Mouse (Mus musculus) embryonic facial prominence, embryonic 11.5 days (tissue): ENCODE results near the gene Cox7a2. TPM values are rescaled to one million over a fixed set of nuclear protein-coding genes. Genes with fewer than 3 reads are reported as not detected.
A peak's percentile ranks its signal among the peaks of the same experiment; 100 is the strongest.

Experiments
- ATAC-seq: fragments of 200-750 bp; cut with Nextera tagmentation; replicated peaks from 2 replicates; pipeline ENCODE4 v1.8.0; 2017; ENCODE audit warnings: low read depth; ENCODE audit not compliant: insufficient number of reproducible peaks, low FRiP score, low TSS enrichment
- DNase-seq: peaks from one replicate; pipeline ENCODE4 v3.0.0-alpha.2; 2015; ENCODE audit warnings: low spot score
- H3K27ac ChIP-seq: fragments of 300-500 bp; sonication (generic); replicated peaks from 2 replicates; pipeline ENCODE4 v1.5.1; 2014; ENCODE audit warnings: mild to moderate bottlenecking, low read depth, low read length, control low read depth
- H3K27me3 ChIP-seq: fragments of 300-500 bp; sonication (generic); 2 replicates; pipeline ENCODE4 v1.6.1; 2014; ENCODE audit warnings: mild to moderate bottlenecking, low read length, moderate library complexity, mixed read lengths; ENCODE audit not compliant: control insufficient read depth, insufficient read depth
- H3K36me3 ChIP-seq: fragments of 300-500 bp; sonication (generic); replicated peaks from 2 replicates; pipeline ENCODE4 v1.6.1; 2014; ENCODE audit warnings: low read depth, mild to moderate bottlenecking, low read length, moderate library complexity, mixed read lengths; ENCODE audit not compliant: control insufficient read depth, insufficient read depth
- H3K4me1 ChIP-seq: fragments of 300-500 bp; sonication (generic); 2 replicates; pipeline ENCODE4 v1.6.1; 2014; ENCODE audit warnings: low read length, mixed read lengths; ENCODE audit not compliant: control insufficient read depth, insufficient read depth
- H3K4me2 ChIP-seq: fragments of 300-500 bp; sonication (generic); 2 replicates; pipeline ENCODE4 v1.6.1; 2014; ENCODE audit warnings: low read depth, mild to moderate bottlenecking, control low read depth, low read length, moderate library complexity
- H3K4me3 ChIP-seq: fragments of 300-500 bp; sonication (generic); 2 replicates; pipeline ENCODE4 v1.5.1; 2014; ENCODE audit warnings: low read depth, low read length, control low read depth
- H3K9ac ChIP-seq: fragments of 300-500 bp; sonication (generic); replicated peaks from 2 replicates; pipeline ENCODE4 v1.6.1; 2014; ENCODE audit warnings: mild to moderate bottlenecking, control low read depth, low read length
- H3K9me3 ChIP-seq: fragments of 300-500 bp; sonication (generic); replicated peaks from 2 replicates; pipeline ENCODE4 v1.6.1; 2016; ENCODE audit warnings: mild to moderate bottlenecking, low read length, inconsistent platforms, mixed read lengths; ENCODE audit not compliant: control insufficient read depth
- WGBS: fragments of 180-500 bp; shearing (Covaris S2); extraction: QIAGEN DNeasy Blood & Tissue Kit; methylation state at CpG from one replicate; pipeline ENCODE4 v1.1.7; 2014; 5-methylcytosine and 5-hydroxymethylcytosine counted together
- polyA plus RNA-seq: library from polyadenylated mRNA; unstranded; fragments of >200 nt; fragmentation: Nextera tagmentation; extraction: Ambion mirVana; gene quantifications from 2 replicates; pipeline ENCODE4 v1.2.1, GENCODE M21; 2014

Cox7a2 gene
- polyA plus RNA-seq, 1 experiment from 2014 or later: 609 TPM

GRCm38 (mm10) chr9:79723090-79723489 lies 36.6 kb downstream of the Cox7a2 start:
- no peak for ATAC-seq
- H3K4me2 ChIP-seq: no peak overlapping the region
- no peaks in the 10 kb centered on the region for H3K9me3 ChIP-seq
- no peak overlapping the region for H3K27ac ChIP-seq
- WGBS: 37% methylated on average over 5 of the region's 5 CpGs
- peak; percentile 82 for DNase-seq
- H3K4me1 ChIP-seq: no peaks in the 10 kb centered on the region
- peaks cover 10% of the 10 kb centered on the region for H3K27me3 ChIP-seq
- H3K9ac ChIP-seq: no peak overlapping the region
- no peak overlapping the region for H3K4me3 ChIP-seq
- H3K36me3 ChIP-seq: no peaks in the 10 kb centered on the region

- ATAC-seq: no peak
- no peak overlapping the region for H3K4me2 ChIP-seq
Measured at GRCm38 (mm10) chr9:79721056-79721455, 38.6 kb downstream of the Cox7a2 start.

GRCm38 (mm10) chr9:79720143-79720542 lies 39.5 kb downstream of the Cox7a2 start:
- H3K9ac ChIP-seq: no peak overlapping the region
- peak overlapping the region; percentile 75 for H3K4me2 ChIP-seq
- ATAC-seq (no peak), DNase-seq (no peak)
- no peaks in the 10 kb centered on the region for H3K9me3 ChIP-seq
- 0 out of 2 replicates have a peak, but pooled peaks cover under 1% of the 10 kb centered on the region for H3K4me1 ChIP-seq
- WGBS: 20% methylated on average over 9 of the region's 9 CpGs
- H3K27me3 ChIP-seq: peaks cover 10% of the 10 kb centered on the region
- no peak overlapping the region; the same call in 1 of the 2 replicates for H3K4me3 ChIP-seq
- no peak overlapping the region for H3K27ac ChIP-seq
- no peaks in the 10 kb centered on the region for H3K36me3 ChIP-seq

More at GRCm38 (mm10) chr9:79721056-79721455, 38.6 kb downstream of the Cox7a2 start:
- Histone ChIP-seq H3K9ac (no peak overlapping the region), H3K4me3 (no peak overlapping the region), H3K36me3 (no peaks in the 10 kb centered on the region), H3K27ac (no peak overlapping the region), H3K27me3 (peaks cover 10% of the 10 kb centered on the region), H3K4me1 (no peaks in the 10 kb centered on the region), H3K9me3 (no peaks in the 10 kb centered on the region)
- peak; percentile 88 for DNase-seq
- 8% methylated on average over 9 of the region's 9 CpGs for WGBS

GRCm38 (mm10) chr9:79719451-79719850 lies 40.2 kb downstream of the Cox7a2 start:
- peak overlapping the region; percentile 55 for H3K4me3 ChIP-seq
- H3K27ac ChIP-seq: no peak overlapping the region
- WGBS: 1% methylated on average over 28 of the region's 28 CpGs

GRCm38 (mm10) chr9:79718481-79719370 lies 41.0 kb downstream of the Cox7a2 start, which contains the start of gene Col12a1:
Gene Col12a1 (minus strand): TSS chr9:79718831.
- peaks cover 10% of the 10 kb centered on the region for H3K27me3 ChIP-seq
- ATAC-seq (peak; percentile 64), DNase-seq (peak; percentile 75)
- peak within 1 kb of the TSS; percentile 55 for H3K4me3 ChIP-seq
- H3K4me1 ChIP-seq: peaks cover 2% of the 10 kb centered on the region; the same call in 1 of the 2 replicates
- 1% methylated on average over 64 of the region's 64 CpGs for WGBS
- H3K9me3 ChIP-seq: no peaks in the 10 kb centered on the region
- H3K36me3 ChIP-seq: no peaks in the 10 kb centered on the region
- H3K27ac ChIP-seq: no peak within 1 kb of the TSS
- peak within 1 kb of the TSS; percentile 75 for H3K4me2 ChIP-seq
- peak within 1 kb of the TSS; percentile 47 for H3K9ac ChIP-seq

More at GRCm38 (mm10) chr9:79719451-79719850, 40.2 kb downstream of the Cox7a2 start:
- Histone ChIP-seq H3K9me3 (no peaks in the 10 kb centered on the region), H3K4me2 (peak overlapping the region; percentile 75), H3K27me3 (peaks cover 10% of the 10 kb centered on the region), H3K4me1 (peaks cover 2% of the 10 kb centered on the region; the same call in 1 of the 2 replicates), H3K9ac (peak overlapping the region; percentile 25; the same call in 1 of the 2 replicates), H3K36me3 (no peaks in the 10 kb centered on the region)
- DNase-seq: peak; percentile 59
- no peak for ATAC-seq

- H3K27ac ChIP-seq: no peak overlapping the region
- DNase-seq (peak; percentile 34), ATAC-seq (no peak)
- no peaks in the 10 kb centered on the region for H3K36me3 ChIP-seq
- peak overlapping the region; percentile 75 for H3K4me2 ChIP-seq
- 3% methylated on average over 22 of the region's 22 CpGs for WGBS
- peaks cover 10% of the 10 kb centered on the region for H3K27me3 ChIP-seq
- H3K9me3 ChIP-seq: no peaks in the 10 kb centered on the region
- peaks cover 2% of the 10 kb centered on the region; the same call in 1 of the 2 replicates for H3K4me1 ChIP-seq
- H3K9ac ChIP-seq: peak overlapping the region; percentile 47
- H3K4me3 ChIP-seq: peak overlapping the region; percentile 55
Measured at GRCm38 (mm10) chr9:79717836-79718475, 41.7 kb downstream of the Cox7a2 start.

- Histone ChIP-seq H3K36me3 (no peaks in the 10 kb centered on the region), H3K4me2 (peak overlapping the region; percentile 75), H3K4me3 (peak overlapping the region; percentile 55), H3K9ac (peak overlapping the region; percentile 47), H3K27ac (no peak overlapping the region), H3K4me1 (peaks cover 2% of the 10 kb centered on the region; the same call in 1 of the 2 replicates), H3K27me3 (peaks cover 10% of the 10 kb centered on the region), H3K9me3 (no peaks in the 10 kb centered on the region)
- no peak for ATAC-seq
- peak; percentile 91 for DNase-seq
- WGBS: 8% methylated on average over 23 of the region's 23 CpGs
Measured at GRCm38 (mm10) chr9:79716909-79717835, 42.5 kb downstream of the Cox7a2 start.
